Mouse (Mus musculus): ENCODE results near the gene Hcfc1r1. TPM values are rescaled to one million over a fixed set of nuclear protein-coding genes. Genes with fewer than 3 reads are reported as not detected.

Gene Hcfc1r1
- polyA plus RNA-seq, 1 experiment from 2014 or later = 83.3 TPM

GRCm38 (mm10) chr17:23695801-23696200 lies 22.4 kb downstream of the Hcfc1r1 start:
- Histone ChIP-seq H3K36me3 (ENCODE audit: control insufficient read depth, insufficient read depth, low read length) (no peaks in the 10 kb centered on the region), H3K4me1 (replicated peaks; ENCODE audit: control insufficient read depth, insufficient read depth, low read length) (no peaks in the 10 kb centered on the region; the same call in 1 of the 2 replicates), H3K9me3 (ENCODE audit: control insufficient read depth, low read length) (no peaks in the 10 kb centered on the region), H3K9ac (ENCODE audit: low read length) (no peak overlapping the region), H3K4me2 (ENCODE audit: low read length) (no peak overlapping the region), H3K27ac (ENCODE audit: low read depth) (no peak overlapping the region), H3K27me3 (replicated peaks; ENCODE audit: control insufficient read depth, insufficient read depth, low read length) (peaks cover 18% of the 10 kb centered on the region; the same call in 1 of the 2 replicates), H3K4me3 (ENCODE audit: low read depth, low read length) (no peak overlapping the region)
- ATAC-seq (replicated peaks; ENCODE audit: low FRiP score, low TSS enrichment, low read depth) = no peak
- DNase-seq (ENCODE audit: low spot score) = no peak
- WGBS = 11% methylated on average over 3 of the region's 3 CpGs

GRCm38 (mm10) chr17:23699131-23700077 lies 26.0 kb downstream of the Hcfc1r1 start:
- no peaks in the 10 kb centered on the region for H3K9me3 ChIP-seq (ENCODE audit: control insufficient read depth, low read length)
- no peak overlapping the region for H3K27ac ChIP-seq (ENCODE audit: low read depth)
- peak overlapping the region; percentile 41 for H3K9ac ChIP-seq (ENCODE audit: low read length)
- H3K27me3 ChIP-seq (replicated peaks; ENCODE audit: control insufficient read depth, insufficient read depth, low read length) = peaks cover 21% of the 10 kb centered on the region; the same call in 1 of the 2 replicates
- H3K4me3 ChIP-seq (ENCODE audit: low read depth, low read length) = peak overlapping the region; percentile 52
- no peaks in the 10 kb centered on the region; the same call in 1 of the 2 replicates for H3K4me1 ChIP-seq (replicated peaks; ENCODE audit: control insufficient read depth, insufficient read depth, low read length)
- no peaks in the 10 kb centered on the region for H3K36me3 ChIP-seq (ENCODE audit: control insufficient read depth, insufficient read depth, low read length)
- WGBS = under 1% methylated on average over 61 of the region's 101 CpGs
- DNase-seq (ENCODE audit: low spot score) (no peak), ATAC-seq (replicated peaks; ENCODE audit: low FRiP score, low TSS enrichment, low read depth) (peak; percentile 29)
- peak overlapping the region; percentile 99 for H3K4me2 ChIP-seq (ENCODE audit: low read length)

GRCm38 (mm10) chr17:23700079-23700478 lies 26.7 kb downstream of the Hcfc1r1 start:
- Histone ChIP-seq H3K4me1 (replicated peaks; ENCODE audit: control insufficient read depth, insufficient read depth, low read length) (no peaks in the 10 kb centered on the region; the same call in 1 of the 2 replicates), H3K27me3 (replicated peaks; ENCODE audit: control insufficient read depth, insufficient read depth, low read length) (peaks cover 21% of the 10 kb centered on the region; the same call in 1 of the 2 replicates), H3K36me3 (ENCODE audit: control insufficient read depth, insufficient read depth, low read length) (no peaks in the 10 kb centered on the region), H3K27ac (ENCODE audit: low read depth) (no peak overlapping the region), H3K9me3 (ENCODE audit: control insufficient read depth, low read length) (no peaks in the 10 kb centered on the region), H3K9ac (ENCODE audit: low read length) (peak overlapping the region; percentile 41), H3K4me3 (ENCODE audit: low read depth, low read length) (peak overlapping the region; percentile 52), H3K4me2 (ENCODE audit: low read length) (peak overlapping the region; percentile 99)
- ATAC-seq (replicated peaks; ENCODE audit: low FRiP score, low TSS enrichment, low read depth) (peak; percentile 90), DNase-seq (ENCODE audit: low spot score) (peak; percentile 87)
- WGBS = 0% methylated on average over 27 of the region's 28 CpGs

- H3K27ac ChIP-seq (ENCODE audit: low read depth) = no peak overlapping the region
- no peaks in the 10 kb centered on the region for H3K9me3 ChIP-seq (ENCODE audit: control insufficient read depth, low read length)
- H3K4me3 ChIP-seq (ENCODE audit: low read depth, low read length) = no peak overlapping the region
- 86% methylated on average over 9 of the region's 9 CpGs for WGBS
- no peak overlapping the region for H3K4me2 ChIP-seq (ENCODE audit: low read length)
- peaks cover 25% of the 10 kb centered on the region; the same call in 1 of the 2 replicates for H3K27me3 ChIP-seq (replicated peaks; ENCODE audit: control insufficient read depth, insufficient read depth, low read length)
- H3K9ac ChIP-seq (ENCODE audit: low read length) = no peak overlapping the region
- no peaks in the 10 kb centered on the region for H3K36me3 ChIP-seq (ENCODE audit: control insufficient read depth, insufficient read depth, low read length)
- DNase-seq (ENCODE audit: low spot score) = no peak
- ATAC-seq (replicated peaks; ENCODE audit: low FRiP score, low TSS enrichment, low read depth) = no peak
- H3K4me1 ChIP-seq (replicated peaks; ENCODE audit: control insufficient read depth, insufficient read depth, low read length) = no peaks in the 10 kb centered on the region
Measured at GRCm38 (mm10) chr17:23703301-23703700, 29.9 kb downstream of the Hcfc1r1 start.

- Histone ChIP-seq H3K4me2 (ENCODE audit: low read length) (no peak overlapping the region), H3K27me3 (replicated peaks; ENCODE audit: control insufficient read depth, insufficient read depth, low read length) (peaks cover 12% of the 10 kb centered on the region; the same call in 1 of the 2 replicates), H3K27ac (ENCODE audit: low read depth) (no peak overlapping the region), H3K36me3 (ENCODE audit: control insufficient read depth, insufficient read depth, low read length) (no peaks in the 10 kb centered on the region), H3K9me3 (ENCODE audit: control insufficient read depth, low read length) (no peaks in the 10 kb centered on the region), H3K4me3 (ENCODE audit: low read depth, low read length) (no peak overlapping the region), H3K9ac (ENCODE audit: low read length) (no peak overlapping the region), H3K4me1 (replicated peaks; ENCODE audit: control insufficient read depth, insufficient read depth, low read length) (no peaks in the 10 kb centered on the region)
- DNase-seq (ENCODE audit: low spot score) (no peak), ATAC-seq (replicated peaks; ENCODE audit: low FRiP score, low TSS enrichment, low read depth) (no peak)
- 60% methylated on average over 7 of the region's 7 CpGs for WGBS
Measured at GRCm38 (mm10) chr17:23704741-23705140, 31.3 kb downstream of the Hcfc1r1 start.

- no peaks in the 10 kb centered on the region for H3K4me1 ChIP-seq (replicated peaks; ENCODE audit: control insufficient read depth, insufficient read depth, low read length)
- no peak for ATAC-seq (replicated peaks; ENCODE audit: low FRiP score, low TSS enrichment, low read depth)
Measured at GRCm38 (mm10) chr17:23705525-23706104, 32.2 kb downstream of the Hcfc1r1 start.

GRCm38 (mm10) chr17:23706212-23706611 lies 32.8 kb downstream of the Hcfc1r1 start:
- no peaks in the 10 kb centered on the region for H3K9me3 ChIP-seq (ENCODE audit: control insufficient read depth, low read length)
- H3K9ac ChIP-seq (ENCODE audit: low read length) = no peak overlapping the region
- peak; percentile 66; the same call in 1 of the 2 replicates for ATAC-seq (replicated peaks; ENCODE audit: low FRiP score, low TSS enrichment, low read depth)
- H3K27me3 ChIP-seq (replicated peaks; ENCODE audit: control insufficient read depth, insufficient read depth, low read length) = 0 out of 2 replicates have a peak, but pooled peaks cover 4% of the 10 kb centered on the region
- H3K4me3 ChIP-seq (ENCODE audit: low read depth, low read length) = no peak overlapping the region
- H3K27ac ChIP-seq (ENCODE audit: low read depth) = no peak overlapping the region
- H3K4me1 ChIP-seq (replicated peaks; ENCODE audit: control insufficient read depth, insufficient read depth, low read length) = no peaks in the 10 kb centered on the region
- 7% methylated on average over 3 of the region's 3 CpGs for WGBS
- peak; percentile 90 for DNase-seq (ENCODE audit: low spot score)
- no peak overlapping the region for H3K4me2 ChIP-seq (ENCODE audit: low read length)
- no peaks in the 10 kb centered on the region for H3K36me3 ChIP-seq (ENCODE audit: control insufficient read depth, insufficient read depth, low read length)

More at GRCm38 (mm10) chr17:23705525-23706104, 32.2 kb downstream of the Hcfc1r1 start:
- Histone ChIP-seq H3K9ac (ENCODE audit: low read length) (no peak overlapping the region), H3K36me3 (ENCODE audit: control insufficient read depth, insufficient read depth, low read length) (no peaks in the 10 kb centered on the region), H3K9me3 (ENCODE audit: control insufficient read depth, low read length) (no peaks in the 10 kb centered on the region), H3K27me3 (replicated peaks; ENCODE audit: control insufficient read depth, insufficient read depth, low read length) (peaks cover 9% of the 10 kb centered on the region; the same call in 1 of the 2 replicates), H3K4me3 (ENCODE audit: low read depth, low read length) (no peak overlapping the region), H3K4me2 (ENCODE audit: low read length) (no peak overlapping the region), H3K27ac (ENCODE audit: low read depth) (no peak overlapping the region)
- DNase-seq (ENCODE audit: low spot score) = no peak
- 74% methylated on average over 7 of the region's 7 CpGs for WGBS

- H3K36me3 ChIP-seq (ENCODE audit: control insufficient read depth, insufficient read depth, low read length) = no peaks in the 10 kb centered on the region
- no peaks in the 10 kb centered on the region for H3K4me1 ChIP-seq (replicated peaks; ENCODE audit: control insufficient read depth, insufficient read depth, low read length)
- no peak overlapping the region for H3K9ac ChIP-seq (ENCODE audit: low read length)
- WGBS = 71% methylated on average over 2 of the region's 2 CpGs
- no peaks in the 10 kb centered on the region for H3K27me3 ChIP-seq (replicated peaks; ENCODE audit: control insufficient read depth, insufficient read depth, low read length)
- no peak overlapping the region for H3K4me3 ChIP-seq (ENCODE audit: low read depth, low read length)
- H3K9me3 ChIP-seq (ENCODE audit: control insufficient read depth, low read length) = no peaks in the 10 kb centered on the region
- no peak overlapping the region for H3K4me2 ChIP-seq (ENCODE audit: low read length)
- no peak for DNase-seq (ENCODE audit: low spot score)
- ATAC-seq (replicated peaks; ENCODE audit: low FRiP score, low TSS enrichment, low read depth) = no peak
- no peak overlapping the region for H3K27ac ChIP-seq (ENCODE audit: low read depth)
Measured at GRCm38 (mm10) chr17:23717003-23717402, 43.6 kb downstream of the Hcfc1r1 start.

Measured in intestine, embryonic 14.5 days (tissue).